Mouse (Mus musculus): ENCODE data around the gene Sec63.

DNA sequence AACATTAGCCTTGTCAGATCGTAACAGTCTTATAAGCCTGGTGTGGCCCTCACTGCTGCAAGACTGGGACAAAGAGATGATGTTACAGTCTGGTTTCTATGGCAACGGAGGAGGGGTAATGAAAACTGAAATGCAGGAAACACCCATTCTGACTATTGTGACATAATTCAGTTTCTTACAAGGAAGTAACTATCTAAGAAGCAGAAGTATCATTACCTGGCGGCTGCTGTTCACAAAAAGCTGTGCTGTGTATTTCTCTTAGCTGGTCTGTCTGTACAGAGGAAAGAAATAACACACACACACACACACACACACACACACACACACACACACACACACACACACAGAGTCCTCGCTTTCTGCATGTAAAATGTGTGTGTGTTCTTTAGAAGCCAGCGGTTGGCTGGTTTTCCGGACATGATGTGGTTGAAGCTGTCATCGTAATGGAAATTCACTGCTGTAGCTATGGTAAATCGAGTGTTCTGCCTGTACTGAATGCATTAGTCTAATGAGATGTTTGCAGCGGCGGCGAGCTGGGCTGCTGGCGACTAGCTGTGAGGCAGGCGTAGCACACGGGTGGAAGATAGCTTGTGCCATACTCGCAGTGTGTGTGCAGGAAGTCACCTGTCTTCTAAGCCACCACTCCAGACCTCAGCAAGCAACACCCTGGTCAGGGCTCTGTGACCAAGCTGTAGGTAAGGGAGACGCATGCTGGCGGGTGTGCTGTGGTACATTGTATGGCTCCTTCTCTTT is 99.0 kb downstream of the Sec63 start, which contains the start of gene Scml4:
- TF ChIP-seq CTCF (conservative IDR thresholded peaks at IDR 0.05; ENCODE audit: low read length) (no peak), NANOG (IDR thresholded peaks at IDR 0.05; ENCODE audit: borderline replicate concordance, low read length) (no peak)

Data from E14TG2a.4 (cell line).